Mouse (Mus musculus): ENCODE measurements around the gene Il17rd. TPM values are rescaled to one million over a fixed set of nuclear protein-coding genes. Genes with fewer than 3 reads are reported as not detected.

The Il17rd gene
- polyA plus RNA-seq, 1 experiment from 2014 or later = 2.1 TPM

DNA sequence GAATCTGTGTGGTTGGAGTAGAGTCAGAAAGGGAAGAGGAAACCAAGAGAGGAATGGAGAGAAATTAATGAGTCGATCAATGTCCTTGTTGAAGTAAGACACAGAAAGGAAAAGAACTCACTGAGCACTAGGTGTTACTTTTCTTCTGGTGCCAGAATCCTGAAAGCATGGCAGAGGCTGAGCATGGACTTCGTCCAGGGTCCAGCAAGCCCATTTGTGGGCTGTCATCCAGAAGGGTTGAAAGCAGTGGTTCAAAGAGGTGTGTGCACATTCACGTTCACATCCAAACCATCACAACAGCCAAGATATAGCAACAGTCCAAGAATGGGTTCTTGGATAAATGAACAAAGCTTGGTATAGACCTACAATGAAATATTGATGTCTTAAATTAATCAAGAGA lies 91.3 kb downstream of the Il17rd start:
- ATAC-seq (replicated peaks; ENCODE audit: insufficient number of reproducible peaks, low FRiP score, low TSS enrichment) = no peak
- H3K4me3 ChIP-seq (ENCODE audit: low read depth, low read length) = no peak overlapping the region
- H3K36me3 ChIP-seq (ENCODE audit: control insufficient read depth, insufficient read depth, low read length) = no peaks in the 10 kb centered on the region
- no peaks in the 10 kb centered on the region for H3K4me1 ChIP-seq (ENCODE audit: control insufficient read depth, insufficient read depth, low read length)
- H3K9ac ChIP-seq (ENCODE audit: low read depth, low read length) = no peak overlapping the region
- no peaks in the 10 kb centered on the region for H3K27me3 ChIP-seq (ENCODE audit: control insufficient read depth, insufficient read depth, low read length)
- H3K4me2 ChIP-seq = no peak overlapping the region
- no peak overlapping the region for H3K27ac ChIP-seq (ENCODE audit: low read depth, low read length)
- H3K9me3 ChIP-seq (replicated peaks; ENCODE audit: control insufficient read depth, low read length) = no peaks in the 10 kb centered on the region
- WGBS (ENCODE audit: insufficient replicate concordance) = 84% methylated on average over 3 of the region's 3 CpGs

DNA sequence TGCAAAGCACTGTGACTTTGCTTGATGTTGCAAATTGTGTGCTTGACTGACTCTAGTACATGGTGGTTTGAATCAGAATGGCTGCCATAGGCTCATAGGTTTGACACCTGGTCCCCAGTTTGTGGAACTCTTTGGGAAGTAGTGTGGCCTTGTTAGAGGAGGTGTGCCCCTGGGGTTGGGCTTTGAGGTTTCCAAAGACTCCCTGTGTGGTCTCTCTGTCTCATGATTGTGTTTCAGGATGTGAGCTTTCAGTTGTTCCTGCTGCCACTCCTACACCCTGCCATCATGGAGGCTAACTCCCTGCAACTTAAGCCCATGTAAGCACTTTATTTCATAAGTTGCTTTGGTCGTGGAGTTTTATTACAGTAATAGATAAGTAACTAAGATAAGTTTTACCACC lies 91.9 kb downstream of the Il17rd start:
- Histone ChIP-seq H3K4me1 (ENCODE audit: control insufficient read depth, insufficient read depth, low read length) (no peaks in the 10 kb centered on the region), H3K27me3 (ENCODE audit: control insufficient read depth, insufficient read depth, low read length) (no peaks in the 10 kb centered on the region), H3K27ac (ENCODE audit: low read depth, low read length) (no peak overlapping the region), H3K4me3 (ENCODE audit: low read depth, low read length) (no peak overlapping the region), H3K9me3 (replicated peaks; ENCODE audit: control insufficient read depth, low read length) (no peaks in the 10 kb centered on the region), H3K4me2 (no peak overlapping the region), H3K9ac (ENCODE audit: low read depth, low read length) (no peak overlapping the region), H3K36me3 (ENCODE audit: control insufficient read depth, insufficient read depth, low read length) (no peaks in the 10 kb centered on the region)
- ATAC-seq (replicated peaks; ENCODE audit: insufficient number of reproducible peaks, low FRiP score, low TSS enrichment) = no peak
- 76% methylated on average over 1 of the region's 1 CpGs for WGBS (ENCODE audit: insufficient replicate concordance)

- Histone ChIP-seq H3K36me3 (ENCODE audit: control insufficient read depth, insufficient read depth, low read length) (no peaks in the 10 kb centered on the region), H3K27ac (ENCODE audit: low read depth, low read length) (no peak overlapping the region), H3K9ac (ENCODE audit: low read depth, low read length) (no peak overlapping the region), H3K4me2 (no peak overlapping the region), H3K9me3 (replicated peaks; ENCODE audit: control insufficient read depth, low read length) (no peaks in the 10 kb centered on the region), H3K4me1 (ENCODE audit: control insufficient read depth, insufficient read depth, low read length) (no peaks in the 10 kb centered on the region), H3K4me3 (ENCODE audit: low read depth, low read length) (no peak overlapping the region), H3K27me3 (ENCODE audit: control insufficient read depth, insufficient read depth, low read length) (no peaks in the 10 kb centered on the region)
- ATAC-seq (replicated peaks; ENCODE audit: insufficient number of reproducible peaks, low FRiP score, low TSS enrichment) = no peak
- 65% methylated on average over 1 of the region's 1 CpGs for WGBS (ENCODE audit: insufficient replicate concordance)
Measured at GRCm38 (mm10) chr14:27131521-27131920, 92.8 kb downstream of the Il17rd start.

GRCm38 (mm10) chr14:27138891-27139290 lies 100.2 kb downstream of the Il17rd start:
- Histone ChIP-seq H3K36me3 (ENCODE audit: control insufficient read depth, insufficient read depth, low read length) (no peaks in the 10 kb centered on the region), H3K9ac (ENCODE audit: low read depth, low read length) (no peak overlapping the region), H3K4me3 (ENCODE audit: low read depth, low read length) (no peak overlapping the region), H3K27ac (ENCODE audit: low read depth, low read length) (no peak overlapping the region), H3K27me3 (ENCODE audit: control insufficient read depth, insufficient read depth, low read length) (no peaks in the 10 kb centered on the region), H3K4me1 (ENCODE audit: control insufficient read depth, insufficient read depth, low read length) (peaks cover 5% of the 10 kb centered on the region; the same call in 1 of the 2 replicates), H3K9me3 (replicated peaks; ENCODE audit: control insufficient read depth, low read length) (no peaks in the 10 kb centered on the region), H3K4me2 (no peak overlapping the region)
- WGBS (ENCODE audit: insufficient replicate concordance) = 87% methylated on average over 9 of the region's 9 CpGs
- no peak for ATAC-seq (replicated peaks; ENCODE audit: insufficient number of reproducible peaks, low FRiP score, low TSS enrichment)

DNA sequence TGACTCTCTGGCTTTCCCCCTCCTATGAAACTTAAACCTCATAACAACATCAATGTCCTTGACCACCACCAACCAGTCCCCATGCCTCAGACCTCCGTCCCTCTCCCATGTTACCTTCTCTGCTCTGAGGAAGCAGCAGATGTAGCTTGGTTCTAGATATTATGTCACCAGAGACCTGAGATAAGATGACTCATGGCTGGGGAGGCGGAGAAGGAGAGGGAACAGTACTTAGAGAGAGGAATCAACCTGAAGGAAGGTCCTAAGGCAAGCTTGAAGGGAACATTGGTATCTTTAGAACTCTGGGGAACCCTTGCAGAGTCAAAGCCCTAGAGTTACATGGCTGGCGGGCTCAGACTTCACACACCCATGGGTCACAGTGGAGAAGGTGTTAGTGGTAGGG lies 101.2 kb downstream of the Il17rd start:
- no peaks in the 10 kb centered on the region for H3K36me3 ChIP-seq (ENCODE audit: control insufficient read depth, insufficient read depth, low read length)
- 73% methylated on average over 3 of the region's 3 CpGs for WGBS (ENCODE audit: insufficient replicate concordance)

DNA sequence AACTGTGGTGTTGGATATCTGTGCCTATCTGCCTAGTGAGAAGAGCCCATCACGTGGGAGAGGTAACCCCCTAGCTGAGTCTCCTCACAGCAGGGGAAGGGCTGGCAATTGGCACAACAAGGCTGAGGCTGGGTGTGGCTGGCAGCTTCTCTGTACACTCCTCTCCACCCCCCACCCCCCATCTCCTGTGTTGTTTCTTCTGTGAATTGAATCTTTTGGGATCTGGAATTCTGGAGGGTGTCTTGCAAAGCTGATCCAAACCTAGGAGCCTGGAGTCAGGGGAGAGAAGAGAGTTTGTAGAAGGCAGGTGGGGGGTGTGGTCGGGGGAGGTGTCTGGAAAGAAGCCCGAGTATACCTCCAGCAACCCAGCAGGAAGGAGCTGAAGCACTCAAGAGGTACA lies 102.7 kb downstream of the Il17rd start:
- Histone ChIP-seq H3K4me1 (ENCODE audit: control insufficient read depth, insufficient read depth, low read length) (peaks cover 14% of the 10 kb centered on the region), H3K4me3 (ENCODE audit: low read depth, low read length) (no peak overlapping the region), H3K27ac (ENCODE audit: low read depth, low read length) (no peak overlapping the region), H3K9me3 (replicated peaks; ENCODE audit: control insufficient read depth, low read length) (no peaks in the 10 kb centered on the region), H3K36me3 (ENCODE audit: control insufficient read depth, insufficient read depth, low read length) (no peaks in the 10 kb centered on the region), H3K4me2 (no peak overlapping the region), H3K9ac (ENCODE audit: low read depth, low read length) (no peak overlapping the region), H3K27me3 (ENCODE audit: control insufficient read depth, insufficient read depth, low read length) (no peaks in the 10 kb centered on the region)
- no peak for ATAC-seq (replicated peaks; ENCODE audit: insufficient number of reproducible peaks, low FRiP score, low TSS enrichment)
- WGBS (ENCODE audit: insufficient replicate concordance) = 18% methylated on average over 3 of the region's 3 CpGs

More for the DNA sequence above, 101.2 kb downstream of the Il17rd start:
- Histone ChIP-seq H3K4me3 (ENCODE audit: low read depth, low read length) (no peak overlapping the region), H3K27ac (ENCODE audit: low read depth, low read length) (no peak overlapping the region), H3K4me1 (ENCODE audit: control insufficient read depth, insufficient read depth, low read length) (peaks cover 6% of the 10 kb centered on the region), H3K27me3 (ENCODE audit: control insufficient read depth, insufficient read depth, low read length) (no peaks in the 10 kb centered on the region), H3K4me2 (no peak overlapping the region), H3K9ac (ENCODE audit: low read depth, low read length) (no peak overlapping the region), H3K9me3 (replicated peaks; ENCODE audit: control insufficient read depth, low read length) (no peaks in the 10 kb centered on the region)
- no peak for ATAC-seq (replicated peaks; ENCODE audit: insufficient number of reproducible peaks, low FRiP score, low TSS enrichment)

DNA sequence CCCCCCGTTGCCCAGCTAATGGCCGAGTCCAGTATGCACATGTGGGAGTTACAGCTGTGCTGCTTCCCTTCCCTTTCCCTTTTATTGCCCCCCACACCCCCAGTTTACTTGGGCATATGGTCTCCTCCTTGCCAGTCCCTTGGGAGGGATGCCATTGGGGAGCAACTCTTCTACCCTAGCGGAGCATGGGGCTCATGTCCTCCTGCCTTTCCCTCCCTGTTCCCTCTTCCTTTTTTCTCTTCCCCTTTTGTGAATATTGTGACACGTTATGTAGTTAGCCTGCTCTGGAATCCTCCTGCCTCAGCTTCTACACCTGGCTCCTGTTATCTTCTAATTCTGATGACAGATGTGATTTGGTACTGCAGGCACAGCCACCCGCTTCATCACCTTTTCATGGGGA lies 103.9 kb downstream of the Il17rd start:
- H3K36me3 ChIP-seq (ENCODE audit: control insufficient read depth, insufficient read depth, low read length) = no peaks in the 10 kb centered on the region
- H3K4me1 ChIP-seq (ENCODE audit: control insufficient read depth, insufficient read depth, low read length) = peaks cover 19% of the 10 kb centered on the region
- no peak overlapping the region for H3K4me2 ChIP-seq
- H3K27ac ChIP-seq (ENCODE audit: low read depth, low read length) = no peak overlapping the region
- no peak overlapping the region for H3K9ac ChIP-seq (ENCODE audit: low read depth, low read length)
- H3K27me3 ChIP-seq (ENCODE audit: control insufficient read depth, insufficient read depth, low read length) = no peaks in the 10 kb centered on the region
- 84% methylated on average over 5 of the region's 5 CpGs for WGBS (ENCODE audit: insufficient replicate concordance)
- H3K9me3 ChIP-seq (replicated peaks; ENCODE audit: control insufficient read depth, low read length) = no peaks in the 10 kb centered on the region
- no peak for ATAC-seq (replicated peaks; ENCODE audit: insufficient number of reproducible peaks, low FRiP score, low TSS enrichment)
- H3K4me3 ChIP-seq (ENCODE audit: low read depth, low read length) = no peak overlapping the region

- Histone ChIP-seq H3K4me2 (no peak overlapping the region), H3K9me3 (replicated peaks; ENCODE audit: control insufficient read depth, low read length) (no peaks in the 10 kb centered on the region), H3K27me3 (ENCODE audit: control insufficient read depth, insufficient read depth, low read length) (no peaks in the 10 kb centered on the region), H3K9ac (ENCODE audit: low read depth, low read length) (no peak overlapping the region), H3K27ac (ENCODE audit: low read depth, low read length) (no peak overlapping the region), H3K4me1 (ENCODE audit: control insufficient read depth, insufficient read depth, low read length) (peaks cover 29% of the 10 kb centered on the region), H3K4me3 (ENCODE audit: low read depth, low read length) (no peak overlapping the region), H3K36me3 (ENCODE audit: control insufficient read depth, insufficient read depth, low read length) (no peaks in the 10 kb centered on the region)
- WGBS (ENCODE audit: insufficient replicate concordance) = 44% methylated on average over 8 of the region's 8 CpGs
- ATAC-seq (replicated peaks; ENCODE audit: insufficient number of reproducible peaks, low FRiP score, low TSS enrichment) = no peak
Measured at GRCm38 (mm10) chr14:27145171-27146045, 106.7 kb downstream of the Il17rd start.

DNA sequence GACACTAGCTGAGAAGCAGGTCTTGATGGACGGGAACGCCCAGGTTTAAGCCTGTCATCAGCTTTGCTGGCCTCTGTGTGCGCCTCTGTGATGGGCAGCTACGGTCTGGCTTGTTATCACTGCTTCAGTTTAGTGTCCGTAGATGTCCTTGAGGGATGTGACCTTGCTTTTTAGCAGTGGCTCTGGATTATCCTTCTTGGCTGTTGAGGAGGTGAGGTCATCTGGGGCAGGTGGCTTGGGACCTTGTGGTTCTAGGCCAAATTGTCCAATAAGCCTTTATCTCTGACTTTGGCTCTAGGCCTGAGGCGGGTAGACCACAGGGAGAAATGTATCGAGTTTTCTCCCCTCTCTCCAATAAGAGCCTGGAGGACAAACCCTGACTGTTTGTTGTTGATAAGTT lies 109.0 kb downstream of the Il17rd start:
- no peaks in the 10 kb centered on the region for H3K9me3 ChIP-seq (replicated peaks; ENCODE audit: control insufficient read depth, low read length)
- no peaks in the 10 kb centered on the region for H3K27me3 ChIP-seq (ENCODE audit: control insufficient read depth, insufficient read depth, low read length)
- H3K4me3 ChIP-seq (ENCODE audit: low read depth, low read length) = no peak overlapping the region
- no peak overlapping the region for H3K4me2 ChIP-seq
- ATAC-seq (replicated peaks; ENCODE audit: insufficient number of reproducible peaks, low FRiP score, low TSS enrichment) = no peak
- no peaks in the 10 kb centered on the region for H3K36me3 ChIP-seq (ENCODE audit: control insufficient read depth, insufficient read depth, low read length)
- H3K9ac ChIP-seq (ENCODE audit: low read depth, low read length) = no peak overlapping the region
- peaks cover 41% of the 10 kb centered on the region for H3K4me1 ChIP-seq (ENCODE audit: control insufficient read depth, insufficient read depth, low read length)
- WGBS (ENCODE audit: insufficient replicate concordance) = 46% methylated on average over 7 of the region's 7 CpGs
- H3K27ac ChIP-seq (ENCODE audit: low read depth, low read length) = no peak overlapping the region
